Comparison of ENCODE assay signal across 14 mouse cellular contexts in genomic region chr11:32946481-32947001, GRCm38 (mm10).
A peak's percentile ranks its signal among the peaks of the same experiment; 100 is the strongest.
DNase-seq lines count a peak whose midpoint lies in the region; ATAC-seq and TF ChIP-seq lines count a peak whose summit lies in the region.
"Had no signal": no experiment of that assay in that cellular context is flagged by ENCODE, and none has a peak within 500 bp of the region (broad histone marks: within the 10 kb centered on the region; RNA-seq: fewer than 3 reads in every experiment).

No protein-coding gene starts in this region.

- no peaks in the 10 kb centered on the region for H3K36me3 ChIP-seq in liver, adult 2 months (ENCODE audit: control insufficient read depth, insufficient read depth, low read length)
- H3K36me3 ChIP-seq in kidney, postnatal 0 days (ENCODE audit: insufficient read depth, low read length), result no peaks in the 10 kb centered on the region
- H3K36me3 ChIP-seq in liver, postnatal 0 days (replicated peaks; ENCODE audit: insufficient read depth, low read length), result no peaks in the 10 kb centered on the region
- H3K36me3 ChIP-seq: embryonic facial prominence, embryonic 12.5 days; G1E; limb, embryonic 10.5 days had no signal

- no peaks in the 10 kb centered on the region for H3K27me3 ChIP-seq in liver, adult 2 months (ENCODE audit: control insufficient read depth, insufficient read depth, low read length)
- no peaks in the 10 kb centered on the region for H3K27me3 ChIP-seq in kidney, postnatal 0 days (ENCODE audit: insufficient read depth, low read length)
- H3K27me3 ChIP-seq in liver, postnatal 0 days (ENCODE audit: insufficient read depth, low read length), result no peaks in the 10 kb centered on the region
- H3K27me3 ChIP-seq: embryonic facial prominence, embryonic 12.5 days; megakaryocyte, embryonic 14.5 days had no signal

- DNase-seq in liver, adult 2 months (ENCODE audit: extremely low read depth, low read depth, low spot score), result peak; percentile 42
- no peak for DNase-seq in liver
- peak; percentile 40 for DNase-seq in cerebellum, adult 9-11 months
- peak; percentile 83 to 85 for DNase-seq in heart, adult 9 months (ENCODE audit: low spot score in 2 of 2)
- DNase-seq in kidney, postnatal 0 days (ENCODE audit: low spot score), result peak; percentile 31
- DNase-seq in layer of hippocampus, postnatal 14 days (ENCODE audit: low spot score in 2 of 2), result no peak
- no peak for DNase-seq in liver, postnatal 0 days
- DNase-seq: adrenal gland, postnatal 25 days; thymus, postnatal 36 days had no signal

- no peak for TF ChIP-seq EP300 in liver, postnatal 0 days (IDR thresholded peaks at IDR 0.05; ENCODE audit: low read depth)

- no peak overlapping the region for H3K27ac ChIP-seq in liver, adult 2 months (replicated peaks; ENCODE audit: insufficient read depth, low read depth, low read length)
- H3K27ac ChIP-seq in kidney, postnatal 0 days, result no peak overlapping the region
- H3K27ac ChIP-seq in liver, postnatal 0 days (ENCODE audit: low read depth), result no peak overlapping the region
- H3K27ac ChIP-seq: embryonic facial prominence, embryonic 12.5 days; limb, embryonic 10.5 days had no signal

- no peak overlapping the region for H3K9ac ChIP-seq in liver, adult 2 months (ENCODE audit: low read depth, low read length)
- no peak overlapping the region for H3K9ac ChIP-seq in kidney, postnatal 0 days (ENCODE audit: low read depth, low read length)
- H3K9ac ChIP-seq in liver, postnatal 0 days (replicated peaks), result no peak overlapping the region
- H3K9ac ChIP-seq: embryonic facial prominence, embryonic 12.5 days had no signal

- H3K4me1 ChIP-seq in liver, adult 2 months (ENCODE audit: control insufficient read depth, insufficient read depth, low read length), result no peaks in the 10 kb centered on the region; the same call in 1 of the 2 replicates
- H3K4me1 ChIP-seq in kidney, postnatal 0 days (replicated peaks; ENCODE audit: insufficient read depth, low read length), result no peaks in the 10 kb centered on the region
- H3K4me1 ChIP-seq in liver, postnatal 0 days (ENCODE audit: insufficient read depth), result no peaks in the 10 kb centered on the region

- no peak overlapping the region for H3K4me3 ChIP-seq in liver, adult 2 months (ENCODE audit: insufficient read depth, low read depth, low read length)
- H3K4me3 ChIP-seq in kidney, postnatal 0 days (replicated peaks; ENCODE audit: low read depth, low read length), result no peak overlapping the region
- no peak overlapping the region for H3K4me3 ChIP-seq in liver, postnatal 0 days (ENCODE audit: low read depth, low read length)
- H3K4me3 ChIP-seq: embryonic facial prominence, embryonic 12.5 days; limb, embryonic 10.5 days; megakaryocyte, embryonic 14.5 days had no signal

- ATAC-seq in kidney, postnatal 0 days (replicated peaks; ENCODE audit: low FRiP score, low read depth), result no peak
- no peak for ATAC-seq in liver, postnatal 0 days
- ATAC-seq: intestine, postnatal 0 days had no signal

- H3K4me2 ChIP-seq in kidney, postnatal 0 days (ENCODE audit: low read length), result no peak overlapping the region
- no peak overlapping the region for H3K4me2 ChIP-seq in liver, postnatal 0 days (ENCODE audit: low read depth, low read length)
- H3K4me2 ChIP-seq: embryonic facial prominence, embryonic 12.5 days had no signal

- no peaks in the 10 kb centered on the region for H3K79me2 ChIP-seq in liver, adult 2 months (ENCODE audit: control insufficient read depth, insufficient read depth, low read length)

- H3K9me3 ChIP-seq in kidney, postnatal 0 days (replicated peaks; ENCODE audit: low read length), result no peaks in the 10 kb centered on the region
- no peaks in the 10 kb centered on the region for H3K9me3 ChIP-seq in liver, postnatal 0 days (ENCODE audit: low read length)
- H3K9me3 ChIP-seq: embryonic facial prominence, embryonic 12.5 days; G1E; limb, embryonic 10.5 days; megakaryocyte, embryonic 14.5 days had no signal

- TF ChIP-seq POLR2A in liver, adult 2 months (IDR thresholded peaks at IDR 0.05; ENCODE audit: extremely low read depth, insufficient read depth, low read length), result no peak

- 66% methylated on average over 3 of the region's 3 CpGs for WGBS in liver, adult 2 months
- 52% methylated on average over 3 of the region's 3 CpGs for whole genome bisulfite sequencing in kidney, postnatal 0 days
- 33% methylated on average over 3 of the region's 3 CpGs for WGBS in liver, postnatal 0 days (ENCODE audit: insufficient replicate concordance)

- no peak for TF ChIP-seq CTCF in liver, adult 2 months (IDR thresholded peaks at IDR 0.05; ENCODE audit: low read depth, low read length)
- no peak for TF ChIP-seq CTCF in kidney, postnatal 0 days (IDR thresholded peaks at IDR 0.05; ENCODE audit: low read depth)
- TF ChIP-seq CTCF in liver, postnatal 0 days (IDR thresholded peaks at IDR 0.05; ENCODE audit: low read depth), result no peak

Comparison
In these comparisons a context has a peak if more than half of its experiments do, and no peak if none do; other contexts are left out.
1. DNase-seq: peak in liver, adult 2 months (single experiment), cerebellum, adult 9-11 months (single experiment), heart, adult 9 months (2 of 2) and kidney, postnatal 0 days (single experiment); none in liver (single experiment), layer of hippocampus, postnatal 14 days (0 of 2) and liver, postnatal 0 days (single experiment).